ENCODE assay signal across 13 mouse cellular contexts in genomic region chr4:129993944-129994695, GRCm38 (mm10). TPM values are rescaled to one million over a fixed set of nuclear protein-coding genes. Genes with fewer than 3 reads are reported as not detected.
DNase-seq lines count a peak whose midpoint lies in the region; ATAC-seq lines count a peak whose summit lies in the region.
"Had no signal": no experiment of that assay in that cellular context is flagged by ENCODE, and none has a peak within 500 bp of the region (broad histone marks: within the 10 kb centered on the region; RNA-seq: fewer than 3 reads in every experiment).

No protein-coding gene starts in this region.

- no peak overlapping the region for H3K9ac ChIP-seq in forebrain, embryonic 14.5 days (ENCODE audit: low read length)
- H3K9ac ChIP-seq in midbrain, embryonic 14.5 days (replicated peaks; ENCODE audit: low read length): 0 out of 2 replicates have a peak overlapping the region, but pooled peaks have one; percentile 13
- H3K9ac ChIP-seq in hindbrain, embryonic 16.5 days (ENCODE audit: low read depth, low read length): no peak overlapping the region; the same call in 1 of the 2 replicates
- H3K9ac ChIP-seq: midbrain, embryonic 12.5 days had no signal

- no peak overlapping the region for H3K4me3 ChIP-seq in forebrain, embryonic 14.5 days (ENCODE audit: low read depth, low read length)
- H3K4me3 ChIP-seq in forebrain, embryonic 10.5 days: no peak overlapping the region
- no peak overlapping the region for H3K4me3 ChIP-seq in midbrain, embryonic 14.5 days (replicated peaks; ENCODE audit: low read depth, low read length)
- H3K4me3 ChIP-seq in midbrain, embryonic 10.5 days: no peak overlapping the region
- H3K4me3 ChIP-seq in hindbrain, embryonic 16.5 days (ENCODE audit: low read length): no peak overlapping the region
- H3K4me3 ChIP-seq: embryonic facial prominence, embryonic 13.5 days; midbrain, embryonic 12.5 days had no signal

- peaks cover 15% of the 10 kb centered on the region for H3K4me1 ChIP-seq in forebrain, embryonic 14.5 days (ENCODE audit: control insufficient read depth, insufficient read depth, low read length)
- peaks cover 28% of the 10 kb centered on the region for H3K4me1 ChIP-seq in forebrain, embryonic 10.5 days
- H3K4me1 ChIP-seq in midbrain, embryonic 14.5 days (ENCODE audit: control insufficient read depth, insufficient read depth, low read length): peaks cover 25% of the 10 kb centered on the region
- peaks cover 14% of the 10 kb centered on the region; the same call in 1 of the 2 replicates for H3K4me1 ChIP-seq in midbrain, embryonic 10.5 days
- peaks cover 30% of the 10 kb centered on the region for H3K4me1 ChIP-seq in hindbrain, embryonic 16.5 days (ENCODE audit: control insufficient read depth, insufficient read depth, low read depth, low read length)

- no peak for DNase-seq in forebrain, embryonic 14.5 days (ENCODE audit: low spot score)
- no peak for DNase-seq in forebrain, embryonic 10.5 days (ENCODE audit: extremely low spot score, low spot score)
- peak; percentile 40 for DNase-seq in midbrain, embryonic 14.5 days
- no peak for DNase-seq in midbrain, embryonic 10.5 days (ENCODE audit: low spot score)
- DNase-seq in right cerebral cortex, postnatal 4 days: peak; percentile 67
- DNase-seq: liver had no signal

- peak overlapping the region; percentile 44; the same call in 1 of the 2 replicates for H3K27ac ChIP-seq in forebrain, embryonic 14.5 days (ENCODE audit: low read depth, low read length)
- no peak overlapping the region for H3K27ac ChIP-seq in forebrain, embryonic 10.5 days
- H3K27ac ChIP-seq in midbrain, embryonic 14.5 days (replicated peaks; ENCODE audit: low read depth, low read length): no peak overlapping the region
- H3K27ac ChIP-seq in midbrain, embryonic 10.5 days (replicated peaks): no peak overlapping the region
- peak overlapping the region; percentile 44 for H3K27ac ChIP-seq in hindbrain, embryonic 16.5 days (ENCODE audit: low read depth, low read length)
- H3K27ac ChIP-seq: embryonic facial prominence, embryonic 13.5 days; kidney, postnatal 0 days; midbrain, embryonic 12.5 days had no signal

- no peak for ATAC-seq in forebrain, embryonic 14.5 days
- no peak for ATAC-seq in midbrain, embryonic 14.5 days (ENCODE audit: low FRiP score, low TSS enrichment)
- peak; percentile 62; the same call in 1 of the 2 replicates for ATAC-seq in hindbrain, embryonic 16.5 days
- no peak for ATAC-seq in granulocyte monocyte progenitor cell, adult 5-6 weeks (replicated peaks; ENCODE audit: poor library complexity, severe bottlenecking)
- no peak for ATAC-seq in monocyte, adult 5-6 weeks (replicated peaks; ENCODE audit: insufficient number of reproducible peaks, low FRiP score, low TSS enrichment, poor library complexity, severe bottlenecking)
- ATAC-seq: CD4-positive, CD25-positive, alpha-beta regulatory T cell, adult 4 months had no signal

- no peak overlapping the region for H3K4me2 ChIP-seq in forebrain, embryonic 14.5 days (ENCODE audit: low read length)
- H3K4me2 ChIP-seq in midbrain, embryonic 14.5 days (ENCODE audit: low read length): no peak overlapping the region
- H3K4me2 ChIP-seq in hindbrain, embryonic 16.5 days (ENCODE audit: low read length): no peak overlapping the region
- H3K4me2 ChIP-seq: embryonic facial prominence, embryonic 13.5 days; midbrain, embryonic 12.5 days had no signal

- WGBS in forebrain, embryonic 14.5 days: 86% methylated on average over 16 of the region's 16 CpGs
- WGBS in forebrain, embryonic 10.5 days: 91% methylated on average over 16 of the region's 16 CpGs
- WGBS in midbrain, embryonic 14.5 days: 74% methylated on average over 16 of the region's 16 CpGs
- WGBS in midbrain, embryonic 10.5 days: 91% methylated on average over 16 of the region's 16 CpGs
- 59% methylated on average over 16 of the region's 16 CpGs for WGBS in hindbrain, embryonic 16.5 days

- H3K36me3 ChIP-seq in forebrain, embryonic 14.5 days (ENCODE audit: control insufficient read depth, insufficient read depth, low read length): peaks cover 27% of the 10 kb centered on the region
- peaks cover 3% of the 10 kb centered on the region; the same call in 1 of the 2 replicates for H3K36me3 ChIP-seq in forebrain, embryonic 10.5 days (replicated peaks)
- H3K36me3 ChIP-seq in midbrain, embryonic 14.5 days (ENCODE audit: control insufficient read depth, insufficient read depth, low read length): peaks cover 28% of the 10 kb centered on the region
- H3K36me3 ChIP-seq in midbrain, embryonic 10.5 days: peaks cover 16% of the 10 kb centered on the region; the same call in 1 of the 2 replicates
- H3K36me3 ChIP-seq in hindbrain, embryonic 16.5 days (ENCODE audit: control insufficient read depth, insufficient read depth, low read length): peaks cover 8% of the 10 kb centered on the region; the same call in 1 of the 2 replicates

- no peaks in the 10 kb centered on the region for H3K27me3 ChIP-seq in forebrain, embryonic 14.5 days (replicated peaks; ENCODE audit: control insufficient read depth, insufficient read depth, low read length)
- peaks cover 77% of the 10 kb centered on the region for H3K27me3 ChIP-seq in forebrain, embryonic 10.5 days (ENCODE audit: poor library complexity, severe bottlenecking)
- no peaks in the 10 kb centered on the region for H3K27me3 ChIP-seq in midbrain, embryonic 14.5 days (ENCODE audit: control insufficient read depth, insufficient read depth, low read length)
- H3K27me3 ChIP-seq in midbrain, embryonic 10.5 days (ENCODE audit: low read depth, poor library complexity, severe bottlenecking): peaks cover 46% of the 10 kb centered on the region
- 0 out of 2 replicates have a peak, but pooled peaks cover 2% of the 10 kb centered on the region for H3K27me3 ChIP-seq in hindbrain, embryonic 16.5 days (replicated peaks; ENCODE audit: control insufficient read depth, insufficient read depth, low read length)

- H3K9me3 ChIP-seq in forebrain, embryonic 14.5 days (replicated peaks; ENCODE audit: control insufficient read depth, low read length): no peaks in the 10 kb centered on the region
- no peaks in the 10 kb centered on the region for H3K9me3 ChIP-seq in forebrain, embryonic 10.5 days
- no peaks in the 10 kb centered on the region for H3K9me3 ChIP-seq in midbrain, embryonic 14.5 days (ENCODE audit: control insufficient read depth, low read length)
- no peaks in the 10 kb centered on the region for H3K9me3 ChIP-seq in midbrain, embryonic 10.5 days (replicated peaks)
- H3K9me3 ChIP-seq in hindbrain, embryonic 16.5 days (ENCODE audit: control insufficient read depth, low read length): no peaks in the 10 kb centered on the region
- H3K9me3 ChIP-seq: embryonic facial prominence, embryonic 13.5 days; midbrain, embryonic 12.5 days had no signal

RNA-seq across cellular contexts. Expression of gene Adgrb2, which starts 9.4 kb away (rescaled TPM):
- 6.6 and 12.3 TPM in 2 replicates for polyA plus RNA-seq in forebrain, embryonic 14.5 days (2014; fragmentation: Nextera tagmentation; extraction: Ambion mirVana)
- polyA plus RNA-seq in forebrain, embryonic 10.5 days (2016; fragmentation: Nextera tagmentation; extraction: Ambion mirVana): 0.84 and 1.4 TPM in 2 replicates
- polyA plus RNA-seq in midbrain, embryonic 14.5 days (2014; fragmentation: Nextera tagmentation; extraction: Ambion mirVana): 15.9 and 16.9 TPM in 2 replicates
- 1.6 and 2.0 TPM in 2 replicates for polyA plus RNA-seq in midbrain, embryonic 10.5 days (2016; fragmentation: Nextera tagmentation; extraction: Ambion mirVana)
- 13.4 and 14.9 TPM in 2 replicates for polyA plus RNA-seq in hindbrain, embryonic 16.5 days (2015; fragmentation: Nextera tagmentation; extraction: Ambion mirVana)
- total RNA-seq in granulocyte monocyte progenitor cell, adult 5-6 weeks (2014; fragmentation: Nextera tagmentation): not detected in 2 replicates
- total RNA-seq in granulocyte monocyte progenitor cell, adult 5-6 weeks (2017): 0.13 TPM in 1 of 2 replicates, not detected in the other
- total RNA-seq in monocyte, adult 5-6 weeks (2017): 2.0 to 2.3 TPM in 2 of 3 replicates, not detected in the other

RNA-seq across cellular contexts. Expression of gene Col16a1, which starts 53.5 kb away (rescaled TPM):
- 4.0 and 5.7 TPM in 2 replicates for polyA plus RNA-seq in forebrain, embryonic 14.5 days (2014; fragmentation: Nextera tagmentation; extraction: Ambion mirVana)
- polyA plus RNA-seq in forebrain, embryonic 10.5 days (2016; fragmentation: Nextera tagmentation; extraction: Ambion mirVana): 2.3 and 2.4 TPM in 2 replicates
- polyA plus RNA-seq in midbrain, embryonic 14.5 days (2014; fragmentation: Nextera tagmentation; extraction: Ambion mirVana): 4.3 and 4.4 TPM in 2 replicates
- 3.8 and 5.8 TPM in 2 replicates for polyA plus RNA-seq in midbrain, embryonic 10.5 days (2016; fragmentation: Nextera tagmentation; extraction: Ambion mirVana)
- 11.8 and 16.2 TPM in 2 replicates for polyA plus RNA-seq in hindbrain, embryonic 16.5 days (2015; fragmentation: Nextera tagmentation; extraction: Ambion mirVana)
- 0.21 TPM in 1 of 2 replicates, not detected in the other for total RNA-seq in granulocyte monocyte progenitor cell, adult 5-6 weeks (2014; fragmentation: Nextera tagmentation)
- 0.52 and 1.9 TPM in 2 replicates for total RNA-seq in granulocyte monocyte progenitor cell, adult 5-6 weeks (2017)
- 0.19 TPM in 1 of 3 replicates, not detected in the others for total RNA-seq in monocyte, adult 5-6 weeks (2017)
- polyA plus RNA-seq: CD4-positive, CD25-positive, alpha-beta regulatory T cell, adult 4 months had no signal

Comparison
In these comparisons a context has a peak if more than half of its experiments do, and no peak if none do; other contexts are left out.
1. DNase-seq: peak in midbrain, embryonic 14.5 days (single experiment) and right cerebral cortex, postnatal 4 days (single experiment); none in forebrain, embryonic 14.5 days (single experiment), forebrain, embryonic 10.5 days (single experiment) and midbrain, embryonic 10.5 days (single experiment).
2. H3K27ac ChIP-seq: peak in forebrain, embryonic 14.5 days (single experiment) and hindbrain, embryonic 16.5 days (single experiment); none in forebrain, embryonic 10.5 days (single experiment), midbrain, embryonic 14.5 days (single experiment) and midbrain, embryonic 10.5 days (single experiment).